Mouse (Mus musculus): Measurements from ENCODE around the gene 2010315B03Rik. TPM values are rescaled to one million over a fixed set of nuclear protein-coding genes. Genes with fewer than 3 reads are reported as not detected.

2010315B03Rik gene
- polyA plus RNA-seq, 1 experiment from 2014 or later = 7.1 TPM

Other genes starting within 250 kb of the 2010315B03Rik start
- 0.33 and 0.37 TPM in 2 replicates for gene Ccr2, start 210.7 kb downstream of the 2010315B03Rik start, polyA plus RNA-seq (2014; fragmentation: Nextera tagmentation; extraction: Ambion mirVana)
- 0.15 and 0.25 TPM in 2 replicates for gene Ccr5, start 191.2 kb downstream of the 2010315B03Rik start, polyA plus RNA-seq (2014; fragmentation: Nextera tagmentation; extraction: Ambion mirVana)
- 84.3 and 113 TPM in 2 replicates for gene Ppp2r3d, start 164.2 kb upstream of the 2010315B03Rik start, polyA plus RNA-seq (2014; fragmentation: Nextera tagmentation; extraction: Ambion mirVana)
- not detected in 2 replicates for gene Gm21836, start 181.1 kb upstream of the 2010315B03Rik start, polyA plus RNA-seq (2014; fragmentation: Nextera tagmentation; extraction: Ambion mirVana)